In genomic region chr8:106268710-106269346, GRCm38 (mm10) we compare ENCODE assay signal across 19 mouse cellular contexts. TPM values are rescaled to one million over a fixed set of nuclear protein-coding genes. Genes with fewer than 3 reads are reported as not detected.
DNase-seq lines count a peak whose midpoint lies in the region; ATAC-seq lines count a peak whose summit lies in the region.
"Had no signal": no experiment of that assay in that cellular context is flagged by ENCODE, and none has a peak within 500 bp of the region (broad histone marks: within the 10 kb centered on the region; RNA-seq: fewer than 3 reads in every experiment).

No protein-coding gene starts in this region.

- no peaks in the 10 kb centered on the region for H3K36me3 ChIP-seq in heart, embryonic 16.5 days (ENCODE audit: control insufficient read depth, insufficient read depth)
- H3K36me3 ChIP-seq in heart, embryonic 11.5 days (ENCODE audit: control insufficient read depth, insufficient read depth, low read length) = no peaks in the 10 kb centered on the region
- peaks cover 24% of the 10 kb centered on the region for H3K36me3 ChIP-seq in neural tube, embryonic 13.5 days
- peaks cover 19% of the 10 kb centered on the region for H3K36me3 ChIP-seq in neural tube, embryonic 15.5 days
- no peaks in the 10 kb centered on the region for H3K36me3 ChIP-seq in liver, embryonic 11.5 days (ENCODE audit: control insufficient read depth, insufficient read depth, low read length)
- H3K36me3 ChIP-seq: embryonic facial prominence, embryonic 15.5 days; heart, embryonic 12.5 days; limb, embryonic 10.5 days; liver, embryonic 13.5 days had no signal

- ATAC-seq in heart, embryonic 16.5 days (replicated peaks; ENCODE audit: extremely low read depth, insufficient read depth, low FRiP score) = peak; percentile 26; the same call in 1 of the 2 replicates
- no peak for ATAC-seq in heart, embryonic 11.5 days (replicated peaks; ENCODE audit: insufficient number of reproducible peaks, low FRiP score, low TSS enrichment)
- no peak for ATAC-seq in neural tube, embryonic 13.5 days (ENCODE audit: low read depth)
- no peak for ATAC-seq in neural tube, embryonic 15.5 days (ENCODE audit: low FRiP score)
- no peak for ATAC-seq in liver, embryonic 11.5 days (replicated peaks; ENCODE audit: low FRiP score)
- ATAC-seq: midbrain, embryonic 15.5 days had no signal

- 54% methylated on average over 5 of the region's 5 CpGs for WGBS in heart, embryonic 16.5 days
- 64% methylated on average over 5 of the region's 5 CpGs for WGBS in heart, embryonic 11.5 days (ENCODE audit: insufficient replicate concordance)
- WGBS in neural tube, embryonic 13.5 days = 46% methylated on average over 5 of the region's 5 CpGs
- WGBS in neural tube, embryonic 15.5 days = 32% methylated on average over 5 of the region's 5 CpGs
- WGBS in large intestine, adult 2 months = 20% methylated on average over 5 of the region's 5 CpGs
- WGBS in liver, embryonic 11.5 days = 58% methylated on average over 5 of the region's 5 CpGs

- H3K4me2 ChIP-seq in heart, embryonic 16.5 days (ENCODE audit: low read depth, low read length) = no peak overlapping the region
- H3K4me2 ChIP-seq in heart, embryonic 11.5 days = no peak overlapping the region
- H3K4me2 ChIP-seq in neural tube, embryonic 13.5 days = no peak overlapping the region
- no peak overlapping the region for H3K4me2 ChIP-seq in neural tube, embryonic 15.5 days
- H3K4me2 ChIP-seq in liver, embryonic 11.5 days = no peak overlapping the region
- H3K4me2 ChIP-seq: embryonic facial prominence, embryonic 15.5 days; heart, embryonic 12.5 days; liver, embryonic 13.5 days; midbrain, embryonic 15.5 days had no signal

- no peaks in the 10 kb centered on the region for H3K27me3 ChIP-seq in heart, embryonic 16.5 days (ENCODE audit: control insufficient read depth, insufficient read depth, low read length)
- no peaks in the 10 kb centered on the region for H3K27me3 ChIP-seq in heart, embryonic 11.5 days (ENCODE audit: control insufficient read depth, insufficient read depth, low read length)
- H3K27me3 ChIP-seq in neural tube, embryonic 13.5 days = no peaks in the 10 kb centered on the region
- H3K27me3 ChIP-seq in neural tube, embryonic 15.5 days (replicated peaks) = no peaks in the 10 kb centered on the region
- no peaks in the 10 kb centered on the region; the same call in 1 of the 2 replicates for H3K27me3 ChIP-seq in liver, embryonic 11.5 days (replicated peaks; ENCODE audit: control insufficient read depth, insufficient read depth, low read length)
- H3K27me3 ChIP-seq: embryonic facial prominence, embryonic 15.5 days; liver, embryonic 13.5 days; midbrain, embryonic 15.5 days had no signal

- no peaks in the 10 kb centered on the region for H3K9me3 ChIP-seq in heart, embryonic 16.5 days (replicated peaks; ENCODE audit: control insufficient read depth, low read length)
- no peaks in the 10 kb centered on the region for H3K9me3 ChIP-seq in heart, embryonic 11.5 days (replicated peaks; ENCODE audit: control insufficient read depth, low read length)
- no peaks in the 10 kb centered on the region for H3K9me3 ChIP-seq in neural tube, embryonic 13.5 days
- H3K9me3 ChIP-seq in neural tube, embryonic 15.5 days (replicated peaks) = no peaks in the 10 kb centered on the region
- H3K9me3 ChIP-seq in liver, embryonic 11.5 days (ENCODE audit: control insufficient read depth, low read length) = no peaks in the 10 kb centered on the region
- H3K9me3 ChIP-seq: embryonic facial prominence, embryonic 15.5 days; heart, embryonic 12.5 days; limb, embryonic 10.5 days; liver, embryonic 13.5 days; midbrain, embryonic 15.5 days had no signal

- H3K27ac ChIP-seq in heart, embryonic 16.5 days (ENCODE audit: low read length) = no peak overlapping the region
- H3K27ac ChIP-seq in heart, embryonic 11.5 days (ENCODE audit: low read depth, low read length) = no peak overlapping the region
- H3K27ac ChIP-seq in neural tube, embryonic 13.5 days (replicated peaks) = no peak overlapping the region
- no peak overlapping the region for H3K27ac ChIP-seq in neural tube, embryonic 15.5 days (replicated peaks)
- H3K27ac ChIP-seq in liver, embryonic 11.5 days (ENCODE audit: low read depth, low read length) = no peak overlapping the region
- H3K27ac ChIP-seq: embryonic facial prominence, embryonic 15.5 days; liver, embryonic 13.5 days; midbrain, embryonic 15.5 days had no signal

- no peak overlapping the region for H3K9ac ChIP-seq in heart, embryonic 16.5 days (ENCODE audit: low read length)
- H3K9ac ChIP-seq in heart, embryonic 11.5 days (ENCODE audit: low read depth, low read length) = no peak overlapping the region
- 0 out of 2 replicates have a peak overlapping the region, but pooled peaks have one; percentile 22 for H3K9ac ChIP-seq in neural tube, embryonic 13.5 days
- no peak overlapping the region for H3K9ac ChIP-seq in neural tube, embryonic 15.5 days (replicated peaks)
- no peak overlapping the region for H3K9ac ChIP-seq in liver, embryonic 11.5 days (ENCODE audit: low read depth, low read length)
- H3K9ac ChIP-seq: embryonic facial prominence, embryonic 15.5 days; heart, embryonic 12.5 days; liver, embryonic 13.5 days; midbrain, embryonic 15.5 days had no signal

- H3K4me3 ChIP-seq in heart, embryonic 16.5 days (ENCODE audit: low read length) = no peak overlapping the region
- H3K4me3 ChIP-seq in heart, embryonic 11.5 days (ENCODE audit: low read depth, low read length) = no peak overlapping the region
- H3K4me3 ChIP-seq in neural tube, embryonic 13.5 days = no peak overlapping the region
- H3K4me3 ChIP-seq in neural tube, embryonic 15.5 days (replicated peaks) = no peak overlapping the region
- H3K4me3 ChIP-seq in liver, embryonic 11.5 days (ENCODE audit: low read depth, low read length) = no peak overlapping the region
- H3K4me3 ChIP-seq: embryonic facial prominence, embryonic 15.5 days; heart, embryonic 12.5 days; limb, embryonic 10.5 days; liver, embryonic 13.5 days; midbrain, embryonic 15.5 days had no signal

- peaks cover 35% of the 10 kb centered on the region for H3K4me1 ChIP-seq in heart, embryonic 16.5 days (ENCODE audit: control insufficient read depth, insufficient read depth, low read length)
- H3K4me1 ChIP-seq in heart, embryonic 11.5 days (ENCODE audit: control insufficient read depth, insufficient read depth, low read length) = peaks cover 30% of the 10 kb centered on the region
- peaks cover 56% of the 10 kb centered on the region for H3K4me1 ChIP-seq in neural tube, embryonic 13.5 days (replicated peaks)
- peaks cover 46% of the 10 kb centered on the region for H3K4me1 ChIP-seq in neural tube, embryonic 15.5 days
- no peaks in the 10 kb centered on the region for H3K4me1 ChIP-seq in liver, embryonic 11.5 days (replicated peaks; ENCODE audit: control insufficient read depth, insufficient read depth, low read length)

- peak; percentile 80 for DNase-seq in large intestine, adult 2 months (ENCODE audit: low read depth, low spot score)
- no peak for DNase-seq in thymus, postnatal 14 days
- DNase-seq in liver, embryonic 11.5 days (ENCODE audit: low spot score) = no peak
- no peak for DNase-seq in urinary bladder, postnatal 25 days (ENCODE audit: low spot score)
- DNase-seq: cerebellum, adult 18-20 months; gastrocnemius, postnatal 10 days; kidney, adult 18-20 months; kidney, postnatal 25 days; liver, embryonic 13.5 days; right cerebral cortex, postnatal 14 days; thymus, postnatal 25 days had no signal

RNA-seq across cellular contexts. Expression of gene Prmt7, which starts 58.1 kb away (rescaled TPM):
- 34.1 and 34.4 TPM in 2 replicates for polyA plus RNA-seq in heart, embryonic 16.5 days (2015; fragmentation: Nextera tagmentation; extraction: Ambion mirVana)
- 40.1 and 41.8 TPM in 2 replicates for polyA plus RNA-seq in heart, embryonic 11.5 days (2014; fragmentation: Nextera tagmentation; extraction: Ambion mirVana)
- 54.2 and 58.5 TPM in 2 replicates for polyA plus RNA-seq in neural tube, embryonic 13.5 days (2015; fragmentation: Nextera tagmentation; extraction: Ambion mirVana)
- 65.5 and 66.5 TPM in 2 replicates for polyA plus RNA-seq in neural tube, embryonic 15.5 days (2015; fragmentation: Nextera tagmentation; extraction: Ambion mirVana)
- polyA plus RNA-seq in large intestine, adult 2 months (2012; rRNA removed) = 19.0 and 20.8 TPM in 2 replicates
- 65.1 and 75.7 TPM in 2 replicates for polyA plus RNA-seq in liver, embryonic 11.5 days (2014; fragmentation: Nextera tagmentation; extraction: Ambion mirVana)

RNA-seq across cellular contexts. Expression of gene Slc7a6os, which starts 58.1 kb away (rescaled TPM):
- polyA plus RNA-seq in heart, embryonic 16.5 days (2015; fragmentation: Nextera tagmentation; extraction: Ambion mirVana) = 20.1 and 21.1 TPM in 2 replicates
- 27.2 and 31.7 TPM in 2 replicates for polyA plus RNA-seq in heart, embryonic 11.5 days (2014; fragmentation: Nextera tagmentation; extraction: Ambion mirVana)
- polyA plus RNA-seq in neural tube, embryonic 13.5 days (2015; fragmentation: Nextera tagmentation; extraction: Ambion mirVana) = 37.7 and 41.7 TPM in 2 replicates
- polyA plus RNA-seq in neural tube, embryonic 15.5 days (2015; fragmentation: Nextera tagmentation; extraction: Ambion mirVana) = 36.2 and 36.8 TPM in 2 replicates
- polyA plus RNA-seq in large intestine, adult 2 months (2012; rRNA removed) = 15.0 and 19.2 TPM in 2 replicates
- polyA plus RNA-seq in liver, embryonic 11.5 days (2014; fragmentation: Nextera tagmentation; extraction: Ambion mirVana) = 34.8 and 36.5 TPM in 2 replicates
